Mouse (Mus musculus): ENCODE measurements around the gene Bank1.

Bank1 gene

GRCm38 (mm10) chr3:136252820-136253219 is 73.0 kb downstream of the Bank1 start:
- ATAC-seq (ENCODE audit: low TSS enrichment): no peak

GRCm38 (mm10) chr3:136251578-136251977 is 74.3 kb downstream of the Bank1 start:
- peak; percentile 90 for ATAC-seq (ENCODE audit: low TSS enrichment)

- ATAC-seq (ENCODE audit: low TSS enrichment): no peak
Measured at GRCm38 (mm10) chr3:136247331-136247730, 78.5 kb downstream of the Bank1 start.

- no peak for ATAC-seq (ENCODE audit: low TSS enrichment)
Measured at GRCm38 (mm10) chr3:136244931-136245330, 80.9 kb downstream of the Bank1 start.

GRCm38 (mm10) chr3:136238790-136239189 is 87.1 kb downstream of the Bank1 start:
- no peak for ATAC-seq (ENCODE audit: low TSS enrichment)

- no peak for ATAC-seq (ENCODE audit: low TSS enrichment)
Measured at GRCm38 (mm10) chr3:136233507-136233906, 92.4 kb downstream of the Bank1 start.

GRCm38 (mm10) chr3:136230602-136231151 is 95.2 kb downstream of the Bank1 start:
- ATAC-seq (ENCODE audit: low TSS enrichment): no peak

GRCm38 (mm10) chr3:136189661-136190228 is 136.1 kb downstream of the Bank1 start:
- ATAC-seq (ENCODE audit: low TSS enrichment): no peak

GRCm38 (mm10) chr3:136186548-136187113 is 139.2 kb downstream of the Bank1 start:
- peak; percentile 69 for ATAC-seq (ENCODE audit: low TSS enrichment)

GRCm38 (mm10) chr3:136171631-136172030 is 154.2 kb downstream of the Bank1 start:
- ATAC-seq (ENCODE audit: low TSS enrichment): peak; percentile 97

- ATAC-seq (ENCODE audit: low TSS enrichment): no peak
Measured at GRCm38 (mm10) chr3:136168071-136168470, 157.8 kb downstream of the Bank1 start.

GRCm38 (mm10) chr3:136166671-136167070 is 159.2 kb downstream of the Bank1 start:
- ATAC-seq (ENCODE audit: low TSS enrichment): no peak

- ATAC-seq (ENCODE audit: low TSS enrichment): peak; percentile 18
Measured at GRCm38 (mm10) chr3:136166033-136166361, 159.9 kb downstream of the Bank1 start.

GRCm38 (mm10) chr3:136165167-136166032 is 160.5 kb downstream of the Bank1 start:
- ATAC-seq (ENCODE audit: low TSS enrichment): peak; percentile 95

GRCm38 (mm10) chr3:136158059-136158458 is 167.8 kb downstream of the Bank1 start:
- ATAC-seq (ENCODE audit: low TSS enrichment): no peak

- no peak for ATAC-seq (ENCODE audit: low TSS enrichment)
Measured at GRCm38 (mm10) chr3:136155555-136155954, 170.3 kb downstream of the Bank1 start.

GRCm38 (mm10) chr3:136150886-136151285 is 175.0 kb downstream of the Bank1 start:
- no peak for ATAC-seq (ENCODE audit: low TSS enrichment)

GRCm38 (mm10) chr3:136147166-136147565 is 178.7 kb downstream of the Bank1 start:
- ATAC-seq (ENCODE audit: low TSS enrichment): no peak

- ATAC-seq (ENCODE audit: low TSS enrichment): no peak; the same call in 1 of the 2 replicates
Measured at GRCm38 (mm10) chr3:136132013-136132412, 193.9 kb downstream of the Bank1 start.

GRCm38 (mm10) chr3:136115478-136116215 is 210.2 kb downstream of the Bank1 start:
- ATAC-seq (ENCODE audit: low TSS enrichment): no peak

- no peak for ATAC-seq (ENCODE audit: low TSS enrichment)
Measured at GRCm38 (mm10) chr3:136109411-136110139, 216.3 kb downstream of the Bank1 start.

All from frontal cortex, adult (tissue).